Mouse (Mus musculus) E14TG2a.4 (cell line): ENCODE measurements around the gene Tert.

Source experiments
- H3K27me3 ChIP-seq: 2 replicates; pipeline ENCODE4 v1.6.1; 2014; ENCODE audit warnings: low read length, control low read depth; ENCODE audit not compliant: insufficient read depth
- H3K36me3 ChIP-seq: 2 replicates; pipeline ENCODE4 v1.6.1; 2014; ENCODE audit warnings: low read length, control low read depth; ENCODE audit not compliant: insufficient read depth
- H3K4me1 ChIP-seq: replicated peaks from 2 replicates; pipeline ENCODE4 v1.6.1; 2014; ENCODE audit warnings: low read depth, low read length, control low read depth
- H3K4me3 ChIP-seq: replicated peaks from 2 replicates; pipeline ENCODE4 v1.5.1; 2014; ENCODE audit warnings: mild to moderate bottlenecking, low read length
- H3K9me3 ChIP-seq: 2 replicates; pipeline ENCODE4 v1.6.1; 2014; ENCODE audit warnings: low read length, control low read depth
- CTCF ChIP-seq: conservative IDR thresholded peaks from 2 replicates; pipeline ENCODE4 v1.5.1; 2014; ENCODE audit warnings: low read length
- NANOG ChIP-seq: IDR thresholded peaks from 2 replicates; pipeline ENCODE4 v1.6.1; 2014; ENCODE audit warnings: borderline replicate concordance, low read length, mixed read lengths
- POU5F1 ChIP-seq: IDR thresholded peaks from 2 replicates; pipeline ENCODE4 v1.6.1; 2014; ENCODE audit warnings: low read length, borderline replicate concordance

The Tert gene

DNA sequence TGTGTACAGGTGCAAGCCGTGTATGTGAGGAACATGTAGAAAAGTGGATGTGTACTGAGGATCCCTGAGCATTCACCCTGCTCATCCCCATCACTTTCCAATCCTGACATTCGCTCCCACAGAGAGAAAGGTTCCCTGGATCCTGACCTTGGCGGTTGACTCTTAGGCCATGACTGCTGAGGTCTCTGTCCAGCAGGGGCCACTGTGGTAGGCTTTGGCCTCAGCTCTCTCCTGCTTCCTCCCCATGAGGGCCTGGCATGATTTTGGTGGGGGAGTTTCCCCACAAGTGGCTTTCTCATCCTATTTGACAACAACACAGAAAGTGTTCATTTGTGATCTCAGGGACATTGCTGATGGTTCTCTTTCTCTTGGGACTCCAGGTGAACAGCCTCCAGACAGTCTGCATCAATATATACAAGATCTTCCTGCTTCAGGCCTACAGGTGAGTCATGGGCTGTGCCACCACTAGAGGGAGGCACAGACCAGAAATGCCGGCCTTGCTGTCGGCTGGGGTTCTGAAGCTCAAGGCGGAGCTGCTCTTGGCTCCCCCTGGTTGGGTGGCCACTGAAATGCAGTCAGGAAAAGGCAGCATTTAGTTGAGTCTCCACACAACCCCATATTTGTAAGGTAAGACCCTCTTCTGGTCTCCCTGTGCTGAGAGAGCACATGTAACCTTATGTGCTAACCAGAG, 19.8 kb downstream of the Tert start:
- H3K4me3 ChIP-seq, result no peak overlapping the region
- H3K9me3 ChIP-seq, result peaks cover 11% of the 10 kb centered on the region
- H3K27me3 ChIP-seq, result no peaks in the 10 kb centered on the region
- peaks cover 3% of the 10 kb centered on the region; the same call in 1 of the 2 replicates for H3K4me1 ChIP-seq
- peaks cover 63% of the 10 kb centered on the region for H3K36me3 ChIP-seq
- peak; percentile 68 for TF ChIP-seq CTCF
- TF ChIP-seq POU5F1, result no peak
- TF ChIP-seq NANOG, result no peak

GRCm38 (mm10) chr13:73653266-73653665, 26.6 kb downstream of the Tert start:
- no peaks in the 10 kb centered on the region for H3K27me3 ChIP-seq
- TF ChIP-seq POU5F1 (no peak), NANOG (no peak), CTCF (no peak)
- no peak overlapping the region for H3K4me3 ChIP-seq

DNA sequence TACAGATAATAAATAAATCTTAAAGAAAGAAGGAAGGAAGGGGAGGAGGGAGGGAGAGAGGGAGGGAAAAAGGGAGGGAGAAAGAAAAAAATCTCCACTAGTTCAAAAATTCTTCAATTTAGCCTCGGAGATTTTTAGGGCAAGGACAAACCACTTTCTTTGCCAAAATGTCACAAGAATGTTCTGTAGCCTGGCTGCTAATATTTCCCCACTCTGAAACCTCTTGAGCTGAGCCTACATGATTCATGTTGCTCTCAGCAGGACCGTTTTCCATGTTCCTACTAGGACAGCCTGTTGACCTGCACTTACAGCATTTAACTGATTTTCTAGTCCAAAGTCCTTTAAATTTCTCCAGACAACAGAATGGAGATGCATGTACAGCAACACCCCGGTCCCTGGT, 28.3 kb downstream of the Tert start:
- Histone ChIP-seq H3K4me3 (no peak overlapping the region), H3K36me3 (no peaks in the 10 kb centered on the region), H3K9me3 (no peaks in the 10 kb centered on the region), H3K27me3 (0 out of 2 replicates have a peak, but pooled peaks cover under 1% of the 10 kb centered on the region), H3K4me1 (no peaks in the 10 kb centered on the region; the same call in 1 of the 2 replicates)
- TF ChIP-seq NANOG, result no peak
- TF ChIP-seq CTCF, result no peak
- TF ChIP-seq POU5F1, result no peak

More at GRCm38 (mm10) chr13:73653266-73653665, 26.6 kb downstream of the Tert start:
- Histone ChIP-seq H3K4me1 (no peaks in the 10 kb centered on the region; the same call in 1 of the 2 replicates), H3K36me3 (peaks cover 12% of the 10 kb centered on the region), H3K9me3 (no peaks in the 10 kb centered on the region)

DNA sequence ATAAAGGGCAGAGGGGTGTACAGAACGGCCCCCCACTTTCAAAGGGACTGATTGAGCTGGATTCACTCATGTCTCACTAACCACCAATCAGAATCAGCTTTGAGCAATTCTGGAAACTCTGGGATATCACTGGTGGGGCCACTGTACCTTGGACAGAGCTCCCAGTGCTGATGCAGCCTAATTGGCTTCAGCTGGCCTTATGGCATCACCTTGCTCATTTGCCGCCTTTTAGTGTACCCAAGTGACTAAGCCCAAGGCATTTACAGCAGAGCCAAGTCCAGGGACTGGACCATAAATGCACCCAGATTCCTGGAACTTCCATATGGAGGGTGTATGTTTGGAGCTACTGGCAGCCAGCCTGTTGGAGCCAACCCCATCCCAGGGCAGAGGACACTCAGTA, 32.2 kb downstream of the Tert start:
- TF ChIP-seq POU5F1 (no peak), NANOG (no peak), CTCF (no peak)
- H3K36me3 ChIP-seq, result no peaks in the 10 kb centered on the region
- no peaks in the 10 kb centered on the region for H3K9me3 ChIP-seq
- H3K27me3 ChIP-seq, result 0 out of 2 replicates have a peak, but pooled peaks cover 2% of the 10 kb centered on the region
- H3K4me3 ChIP-seq, result no peak overlapping the region
- no peaks in the 10 kb centered on the region; the same call in 1 of the 2 replicates for H3K4me1 ChIP-seq

- no peaks in the 10 kb centered on the region for H3K36me3 ChIP-seq
- no peaks in the 10 kb centered on the region; the same call in 1 of the 2 replicates for H3K4me1 ChIP-seq
- 0 out of 2 replicates have a peak, but pooled peaks cover 2% of the 10 kb centered on the region for H3K27me3 ChIP-seq
- H3K9me3 ChIP-seq, result no peaks in the 10 kb centered on the region
- H3K4me3 ChIP-seq, result no peak overlapping the region
- TF ChIP-seq NANOG (no peak), POU5F1 (no peak), CTCF (no peak)
Observed at GRCm38 (mm10) chr13:73660163-73660695, 33.5 kb downstream of the Tert start.

- H3K4me1 ChIP-seq, result no peaks in the 10 kb centered on the region
- H3K4me3 ChIP-seq, result no peak overlapping the region
- H3K27me3 ChIP-seq, result no peaks in the 10 kb centered on the region; the same call in 1 of the 2 replicates
- TF ChIP-seq POU5F1 (no peak), CTCF (no peak), NANOG (no peak)
- no peaks in the 10 kb centered on the region for H3K9me3 ChIP-seq
- no peaks in the 10 kb centered on the region for H3K36me3 ChIP-seq
Observed at GRCm38 (mm10) chr13:73675161-73675560, 48.5 kb downstream of the Tert start.

DNA sequence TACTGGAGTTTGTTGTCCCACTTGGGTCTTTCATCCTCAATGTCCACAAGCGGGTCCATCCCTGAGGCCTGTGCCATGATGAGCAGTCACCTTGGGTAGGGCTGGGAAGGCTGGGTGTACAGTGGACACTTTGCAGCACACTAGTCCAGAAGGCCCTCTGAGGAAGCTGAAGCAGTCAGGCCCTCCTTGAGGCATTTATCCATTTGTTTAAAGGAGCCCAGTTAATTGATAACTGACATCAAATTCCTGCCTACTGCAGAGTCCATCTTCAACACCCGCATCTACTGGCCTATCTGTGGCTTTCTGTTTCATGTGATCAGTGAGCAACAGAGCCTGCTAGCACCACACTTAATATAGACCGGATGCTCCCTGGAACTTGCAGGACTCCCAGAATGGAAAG, 51.1 kb downstream of the Tert start, which contains the start of gene Slc6a18:
Slc6a18 (minus strand) TSS at position 171 of the 400 bp plus-strand sequence.
- Histone ChIP-seq H3K9me3 (no peaks in the 10 kb centered on the region), H3K27me3 (no peaks in the 10 kb centered on the region; the same call in 1 of the 2 replicates), H3K4me1 (no peaks in the 10 kb centered on the region), H3K36me3 (no peaks in the 10 kb centered on the region), H3K4me3 (no peak within 1 kb of the TSS)
- TF ChIP-seq CTCF (no peak), POU5F1 (no peak), NANOG (no peak)

DNA sequence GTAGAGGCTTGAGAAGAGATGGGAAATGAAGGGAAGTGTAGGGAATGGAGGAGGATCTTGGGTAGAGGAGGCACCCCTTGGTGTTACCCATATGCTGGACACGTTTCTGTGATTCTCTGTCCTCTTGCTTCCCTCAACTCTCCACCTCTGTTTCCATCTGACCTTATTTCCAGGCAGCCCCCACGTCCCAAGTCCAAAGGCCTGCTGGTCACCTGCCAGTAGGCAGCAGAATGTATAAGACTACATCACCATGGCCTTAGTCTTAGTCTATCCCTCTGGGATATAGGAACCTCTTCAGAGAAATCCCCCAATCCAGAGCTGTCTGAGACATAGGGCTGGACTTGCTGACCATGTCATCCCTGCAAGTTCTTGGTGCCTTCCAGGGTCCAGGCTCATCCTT, 52.6 kb downstream of the Tert start:
- Histone ChIP-seq H3K4me3 (no peak overlapping the region), H3K4me1 (no peaks in the 10 kb centered on the region), H3K9me3 (no peaks in the 10 kb centered on the region), H3K36me3 (no peaks in the 10 kb centered on the region), H3K27me3 (no peaks in the 10 kb centered on the region)
- TF ChIP-seq NANOG (no peak), POU5F1 (no peak), CTCF (no peak)
